8 mouse cellular contexts compared by ENCODE assay signal in genomic region chr8:12671473-12672055, GRCm38 (mm10). TPM values are rescaled to one million over a fixed set of nuclear protein-coding genes. Genes with fewer than 3 reads are reported as not detected.
DNase-seq lines count a peak whose midpoint lies in the region; ATAC-seq and TF ChIP-seq lines count a peak whose summit lies in the region.

No protein-coding gene starts in this region.

- H3K4me1 ChIP-seq in heart, embryonic 13.5 days: peaks cover 21% of the 10 kb centered on the region
- H3K4me1 ChIP-seq in ES-Bruce4 (ENCODE audit: control insufficient read depth, insufficient read depth, low read length): no peaks in the 10 kb centered on the region
- no peaks in the 10 kb centered on the region for H3K4me1 ChIP-seq in embryonic facial prominence, embryonic 11.5 days (ENCODE audit: control insufficient read depth, insufficient read depth, low read length)
- H3K4me1 ChIP-seq in hindbrain, embryonic 15.5 days (replicated peaks): peaks cover 22% of the 10 kb centered on the region
- peaks cover 6% of the 10 kb centered on the region; the same call in 1 of the 2 replicates for H3K4me1 ChIP-seq in midbrain, embryonic 11.5 days (ENCODE audit: control insufficient read depth, insufficient read depth, low read length)

- peak overlapping the region; percentile 91 for H3K4me2 ChIP-seq in heart, embryonic 13.5 days
- H3K4me2 ChIP-seq in embryonic facial prominence, embryonic 11.5 days (ENCODE audit: low read depth, low read length): peak overlapping the region; percentile 60
- H3K4me2 ChIP-seq in hindbrain, embryonic 15.5 days: peak overlapping the region; percentile 86
- H3K4me2 ChIP-seq in midbrain, embryonic 11.5 days: peak overlapping the region; percentile 59

- no peaks in the 10 kb centered on the region for H3K36me3 ChIP-seq in heart, embryonic 13.5 days
- H3K36me3 ChIP-seq in ES-Bruce4 (ENCODE audit: control insufficient read depth, insufficient read depth, low read length, poor library complexity, severe bottlenecking): no peaks in the 10 kb centered on the region
- no peaks in the 10 kb centered on the region for H3K36me3 ChIP-seq in embryonic facial prominence, embryonic 11.5 days (replicated peaks; ENCODE audit: control insufficient read depth, insufficient read depth, low read depth, low read length)
- no peaks in the 10 kb centered on the region for H3K36me3 ChIP-seq in hindbrain, embryonic 15.5 days
- no peaks in the 10 kb centered on the region for H3K36me3 ChIP-seq in midbrain, embryonic 11.5 days (ENCODE audit: control insufficient read depth, insufficient read depth, low read length)

- peak overlapping the region; percentile 96 for H3K9ac ChIP-seq in heart, embryonic 13.5 days
- peak overlapping the region; percentile 86 for H3K9ac ChIP-seq in ES-Bruce4 (ENCODE audit: low read depth, poor library complexity, severe bottlenecking)
- peak overlapping the region; percentile 92 for H3K9ac ChIP-seq in embryonic facial prominence, embryonic 11.5 days (replicated peaks; ENCODE audit: low read length)
- peak overlapping the region; percentile 88 for H3K9ac ChIP-seq in hindbrain, embryonic 15.5 days
- H3K9ac ChIP-seq in midbrain, embryonic 11.5 days (ENCODE audit: low read length): peak overlapping the region; percentile 77

- no peak for TF ChIP-seq POLR2A in ES-Bruce4 (IDR thresholded peaks at IDR 0.05; ENCODE audit: insufficient read depth, low read length)

- TF ChIP-seq CTCF in ES-Bruce4 (IDR thresholded peaks at IDR 0.05; ENCODE audit: low read depth, low read length): no peak

- H3K9me3 ChIP-seq in heart, embryonic 13.5 days: no peaks in the 10 kb centered on the region
- H3K9me3 ChIP-seq in ES-Bruce4 (replicated peaks; ENCODE audit: control insufficient read depth, insufficient read depth, low read length, poor library complexity, severe bottlenecking): no peaks in the 10 kb centered on the region
- H3K9me3 ChIP-seq in embryonic facial prominence, embryonic 11.5 days (replicated peaks; ENCODE audit: control insufficient read depth, low read length): no peaks in the 10 kb centered on the region
- no peaks in the 10 kb centered on the region for H3K9me3 ChIP-seq in hindbrain, embryonic 15.5 days
- no peaks in the 10 kb centered on the region for H3K9me3 ChIP-seq in midbrain, embryonic 11.5 days (ENCODE audit: control insufficient read depth, low read length)

- no peak for TF ChIP-seq EP300 in ES-Bruce4 (IDR thresholded peaks at IDR 0.05; ENCODE audit: insufficient read depth, low read depth, low read length)

- ATAC-seq in heart, embryonic 13.5 days (ENCODE audit: extremely low read depth, insufficient number of reproducible peaks, low FRiP score, low TSS enrichment): peak; percentile 41
- ATAC-seq in embryonic facial prominence, embryonic 11.5 days (replicated peaks; ENCODE audit: insufficient number of reproducible peaks, low FRiP score, low TSS enrichment, low read depth): peak; percentile 6; the same call in 1 of the 2 replicates
- no peak; the same call in 1 of the 2 replicates for ATAC-seq in hindbrain, embryonic 15.5 days (ENCODE audit: low FRiP score, low read depth)
- ATAC-seq in midbrain, embryonic 11.5 days (ENCODE audit: low FRiP score): peak; percentile 82; the same call in 1 of the 2 replicates

- peak overlapping the region; percentile 99 for H3K4me3 ChIP-seq in heart, embryonic 13.5 days
- peak overlapping the region; percentile 85 for H3K4me3 ChIP-seq in ES-Bruce4 (ENCODE audit: low read depth, low read length)
- peak overlapping the region; percentile 85 for H3K4me3 ChIP-seq in embryonic facial prominence, embryonic 11.5 days (ENCODE audit: low read depth, low read length)
- peak overlapping the region; percentile 95 for H3K4me3 ChIP-seq in hindbrain, embryonic 15.5 days
- peak overlapping the region; percentile 61 for H3K4me3 ChIP-seq in midbrain, embryonic 11.5 days (ENCODE audit: low read depth, low read length)

- WGBS in heart, embryonic 13.5 days: under 1% methylated on average over 38 of the region's 38 CpGs
- under 1% methylated on average over 34 of the region's 38 CpGs for WGBS in embryonic facial prominence, embryonic 11.5 days
- under 1% methylated on average over 36 of the region's 38 CpGs for WGBS in hindbrain, embryonic 15.5 days
- WGBS in midbrain, embryonic 11.5 days: under 1% methylated on average over 38 of the region's 38 CpGs

- peak overlapping the region; percentile 73 for H3K27ac ChIP-seq in heart, embryonic 13.5 days (replicated peaks)
- H3K27ac ChIP-seq in ES-Bruce4 (ENCODE audit: insufficient read depth, low read length): no peak overlapping the region
- H3K27ac ChIP-seq in embryonic facial prominence, embryonic 11.5 days (replicated peaks; ENCODE audit: low read depth, low read length): peak overlapping the region; percentile 47
- H3K27ac ChIP-seq in hindbrain, embryonic 15.5 days (replicated peaks): peak overlapping the region; percentile 88
- 0 out of 2 replicates have a peak overlapping the region, but pooled peaks have one; percentile 67 for H3K27ac ChIP-seq in midbrain, embryonic 11.5 days (ENCODE audit: low read depth, low read length)

- no peak for DNase-seq in heart, postnatal 14 days
- peak; percentile 39 for DNase-seq in embryonic facial prominence, embryonic 11.5 days (ENCODE audit: low spot score)
- no peak for DNase-seq in midbrain, embryonic 11.5 days (ENCODE audit: low spot score, missing footprints)
- DNase-seq in urinary bladder, postnatal 14 days (ENCODE audit: low spot score): no peak
- DNase-seq in cerebellum, adult 18-20 months: no peak

- intact Hi-C loops in heart, postnatal 14 days (cut with DNase I): loop anchor here (10.0 kb wide), 1 partner anchor 277 kb away; the partner anchor contains the start of gene Sox1

- H3K27me3 ChIP-seq in heart, embryonic 13.5 days (replicated peaks): peaks cover 32% of the 10 kb centered on the region
- H3K27me3 ChIP-seq in ES-Bruce4 (ENCODE audit: control insufficient read depth, insufficient read depth, low read length, poor library complexity, severe bottlenecking): no peaks in the 10 kb centered on the region
- H3K27me3 ChIP-seq in embryonic facial prominence, embryonic 11.5 days (ENCODE audit: control insufficient read depth, insufficient read depth, low read length): no peaks in the 10 kb centered on the region
- no peaks in the 10 kb centered on the region for H3K27me3 ChIP-seq in hindbrain, embryonic 15.5 days
- H3K27me3 ChIP-seq in midbrain, embryonic 11.5 days (ENCODE audit: control insufficient read depth, insufficient read depth, low read length): no peaks in the 10 kb centered on the region; the same call in 1 of the 2 replicates

RNA-seq across cellular contexts. Expression of gene Tubgcp3, which starts 0.5 kb away (rescaled TPM):
- 22.7 and 23.4 TPM in 2 replicates for polyA plus RNA-seq in heart, embryonic 13.5 days (2015; fragmentation: Nextera tagmentation; extraction: Ambion mirVana)
- 10 to 100 TPM; 15.5 to 16.0 TPM for total RNA-seq in heart, postnatal 14 days (2021)
- polyA plus RNA-seq in ES-Bruce4 (2011; ENCODE audit: insufficient read depth, insufficient read length, low read depth, missing spikeins): 36.4 and 44.4 TPM in 2 replicates
- polyA plus RNA-seq in embryonic facial prominence, embryonic 11.5 days (2014; fragmentation: Nextera tagmentation; extraction: Ambion mirVana): 56.4 and 56.6 TPM in 2 replicates
- polyA plus RNA-seq in hindbrain, embryonic 15.5 days (2015; fragmentation: Nextera tagmentation; extraction: Ambion mirVana): 38.4 and 39.0 TPM in 2 replicates
- polyA plus RNA-seq in midbrain, embryonic 11.5 days (2014; fragmentation: Nextera tagmentation; extraction: Ambion mirVana): 61.2 and 63.1 TPM in 2 replicates
